In the genomic region with DNA sequence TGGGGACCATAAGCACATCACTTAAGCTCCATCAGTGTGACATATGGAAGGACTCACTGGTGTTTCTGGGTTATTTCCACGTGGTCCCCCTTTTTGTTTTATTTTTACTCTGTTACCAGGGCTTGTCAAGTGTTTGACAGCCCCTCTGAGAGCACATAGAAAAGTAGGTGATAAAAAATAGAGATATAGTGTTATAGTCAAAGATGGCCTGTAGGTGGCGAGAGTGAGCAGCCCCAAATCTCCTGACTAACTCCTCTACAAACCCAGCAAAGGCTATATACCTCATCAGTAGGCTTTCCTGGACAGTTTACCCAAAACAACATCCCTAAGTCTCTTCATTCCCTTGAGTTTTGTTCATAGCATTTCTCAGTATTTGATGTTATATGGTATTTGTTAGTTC, we compare ENCODE assay signal across 8 mouse cellular contexts. TPM values are rescaled to one million over a fixed set of nuclear protein-coding genes. Genes with fewer than 3 reads are reported as not detected.
DNase-seq lines count a peak whose midpoint lies in the region; TF ChIP-seq lines count a peak whose summit lies in the region.
"Had no signal": no experiment of that assay in that cellular context is flagged by ENCODE, and none has a peak within 500 bp of the region (broad histone marks: within the 10 kb centered on the region; RNA-seq: fewer than 3 reads in every experiment).

No protein-coding gene starts in this region.

- in situ Hi-C loops in ES-E14 (cut with MboI; ENCODE audit: low sequenced_read_pairs in 2 of 2, unreplicated experiment in 2 of 2): no loop called here

- no peak overlapping the region for H3K4me3 ChIP-seq in layer of hippocampus, adult 2 months
- no peak overlapping the region for H3K4me3 ChIP-seq in ES-E14 (ENCODE audit: insufficient read depth in 1 of 2, low read depth in 1 of 2, low read length in 2 of 2, poor library complexity in 1 of 2, severe bottlenecking in 1 of 2)

- no peaks in the 10 kb centered on the region for H3K4me1 ChIP-seq in ES-E14 (ENCODE audit: control insufficient read depth in 2 of 2, insufficient read depth in 2 of 2, low read length in 2 of 2, poor library complexity in 1 of 2)

- peak; percentile 25 to 41 for DNase-seq in layer of hippocampus, adult 2 months (ENCODE audit: low spot score in 2 of 2)
- DNase-seq in layer of hippocampus, adult 9-10 months (ENCODE audit: low spot score): no peak
- DNase-seq in ES-E14 (ENCODE audit: low read depth, low spot score): peak; percentile 45
- DNase-seq in adrenal gland, adult 2 months: peak; percentile 21
- DNase-seq in fibroblast of lung, adult 2 months (ENCODE audit: low read depth): peak; percentile 11
- DNase-seq in left cerebral cortex, postnatal 25 days (ENCODE audit: low spot score in 2 of 2): peak; percentile 32 to 37
- peak; percentile 55 for DNase-seq in retina, postnatal 1 day

- TF ChIP-seq CTCF in layer of hippocampus, adult 2 months (conservative IDR thresholded peaks at IDR 0.05): peak; percentile 95

- intact Hi-C loops in left cerebral cortex, postnatal 25 days (cut with DNase I): loop anchor here (1.0 kb wide), 1 partner anchor 51 kb away; no protein-coding TSS in a partner anchor

- H3K9ac ChIP-seq in ES-E14 (ENCODE audit: insufficient read depth, low read depth, low read length, poor library complexity, severe bottlenecking): no peak overlapping the region

- no peaks in the 10 kb centered on the region for H3K36me3 ChIP-seq in ES-E14 (ENCODE audit: control insufficient read depth, insufficient read depth, low read length, poor library complexity, severe bottlenecking)

- no peak overlapping the region for H3K27ac ChIP-seq in layer of hippocampus, adult 2 months
- no peak overlapping the region for H3K27ac ChIP-seq in ES-E14 (ENCODE audit: insufficient read depth, low read depth, low read length, poor library complexity, severe bottlenecking)

- H3K9me3 ChIP-seq in ES-E14 (ENCODE audit: control insufficient read depth, insufficient read depth, low read depth, low read length): no peaks in the 10 kb centered on the region

TF ChIP-seq in ES-E14, 5 proteins besides CTCF, POLR2A, EP300 and RAD21:
- TF ChIP-seq ZC3H11A (IDR thresholded peaks at IDR 0.05; ENCODE audit: borderline replicate concordance, low read depth, low read length): no peak
- no peak for TF ChIP-seq HCFC1 (IDR thresholded peaks at IDR 0.05; ENCODE audit: borderline replicate concordance, insufficient read depth, low read length)
- no peak for TF ChIP-seq ZNF384 (IDR thresholded peaks at IDR 0.05; ENCODE audit: low read depth, low read length)
- TF ChIP-seq CHD2 (IDR thresholded peaks at IDR 0.05; ENCODE audit: low read depth, low read length): no peak
- no peak for TF ChIP-seq MAFK (IDR thresholded peaks at IDR 0.05; ENCODE audit: insufficient read depth, low read depth, low read length)

RNA-seq across cellular contexts. Expression of gene Fgg, which starts 5.3 kb away (rescaled TPM):
- total RNA-seq in layer of hippocampus, adult 2 months (2021): under 1 TPM; 0.20 to 0.27 TPM
- total RNA-seq in ES-E14 (2012; rRNA removed): 0.45 and 0.48 TPM in 2 replicates
- 10 to 100 TPM in 1 of 2 experiments, under 1 TPM in 1; 0.38 to 10.9 TPM for total RNA-seq in adrenal gland, adult 2 months (2021)
- 0.63 TPM in 1 of 2 replicates, not detected in the other for polyA plus RNA-seq in adrenal gland, adult 2 months (2012; rRNA removed)
- total RNA-seq in left cerebral cortex, postnatal 25 days (2021): not detected
- polyA plus RNA-seq: heart, embryonic 14.5 days had no signal

RNA-seq across cellular contexts. Expression of gene Fga, which starts 23.7 kb away (rescaled TPM):
- not detected for total RNA-seq in layer of hippocampus, adult 2 months (2021)
- 0.11 TPM in 1 of 2 replicates, not detected in the other for total RNA-seq in ES-E14 (2012; rRNA removed)
- total RNA-seq in adrenal gland, adult 2 months (2021): 10 to 100 TPM in 1 of 2 experiments, under 1 TPM in 1; 0.66 to 13.3 TPM
- polyA plus RNA-seq in adrenal gland, adult 2 months (2012; rRNA removed): 0.12 TPM in 1 of 2 replicates, not detected in the other
- not detected for total RNA-seq in left cerebral cortex, postnatal 25 days (2021)
- polyA plus RNA-seq: heart, embryonic 14.5 days had no signal

RNA-seq across cellular contexts. Expression of gene Fgb, which starts 47.5 kb away (rescaled TPM):
- not detected for total RNA-seq in layer of hippocampus, adult 2 months (2021)
- total RNA-seq in ES-E14 (2012; rRNA removed): not detected in 2 replicates
- 1 to 10 TPM in 1 of 2 experiments, under 1 TPM in 1; 0.28 to 5.6 TPM for total RNA-seq in adrenal gland, adult 2 months (2021)
- polyA plus RNA-seq in adrenal gland, adult 2 months (2012; rRNA removed): 0.11 TPM in 1 of 2 replicates, not detected in the other
- not detected for total RNA-seq in left cerebral cortex, postnatal 25 days (2021)

RNA-seq across cellular contexts. Expression of gene Plrg1, which starts 53.1 kb away (rescaled TPM):
- 10 to 100 TPM; 50.3 to 50.6 TPM for total RNA-seq in layer of hippocampus, adult 2 months (2021)
- total RNA-seq in ES-E14 (2012; rRNA removed): 71.4 and 81.7 TPM in 2 replicates
- total RNA-seq in adrenal gland, adult 2 months (2021): 10 to 100 TPM; 49.0 to 50.2 TPM
- 12.4 and 16.0 TPM in 2 replicates for polyA plus RNA-seq in adrenal gland, adult 2 months (2012; rRNA removed)
- total RNA-seq in left cerebral cortex, postnatal 25 days (2021): 10 to 100 TPM; 38.6 to 41.9 TPM
